In the genomic region with DNA sequence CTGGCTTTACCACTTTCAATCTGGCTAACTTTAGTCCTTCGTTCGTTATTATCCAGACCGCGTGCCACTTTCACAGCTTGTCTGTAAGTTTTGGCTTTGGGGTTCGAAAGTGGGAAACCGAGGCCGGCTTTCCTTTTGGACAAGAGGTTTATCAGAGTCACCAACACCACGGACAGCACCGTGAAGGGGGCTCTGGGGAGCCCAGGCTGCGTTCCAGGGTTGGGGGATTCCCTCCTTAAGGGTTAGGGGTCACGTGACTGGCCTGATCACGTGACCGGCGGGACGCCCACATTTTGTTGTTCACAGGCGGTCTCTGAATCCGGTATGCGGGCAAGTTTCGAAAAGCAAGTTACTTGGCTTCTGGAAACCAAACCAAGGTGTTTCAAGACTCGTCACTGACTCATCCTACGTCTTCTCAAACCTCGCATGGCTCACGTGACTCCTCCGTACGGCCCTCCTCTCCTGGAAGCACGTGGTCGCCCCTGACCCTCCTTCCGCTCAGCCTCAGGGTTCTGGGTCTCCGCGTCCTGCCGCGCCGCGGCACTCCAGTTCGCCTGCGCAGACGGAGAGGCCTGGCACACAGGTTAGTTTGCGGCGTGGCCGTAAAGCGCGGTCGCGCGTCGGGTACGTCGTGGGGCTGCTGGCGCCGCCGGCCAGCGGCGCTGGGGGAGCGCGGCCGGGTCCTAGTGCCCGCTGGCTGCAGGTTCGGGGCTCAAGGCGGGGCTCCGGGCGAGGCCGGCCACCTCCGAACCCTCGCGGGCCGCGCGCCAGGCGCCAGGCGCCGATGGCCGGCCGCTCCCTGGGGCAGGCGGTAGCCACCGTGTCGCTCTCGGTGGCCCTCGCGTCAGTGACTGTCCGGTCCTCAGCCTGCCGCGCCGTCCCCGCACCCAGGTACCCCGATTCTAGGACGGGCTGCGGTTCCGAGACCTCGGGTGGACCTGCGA, we compare ENCODE assay signal across 8 mouse cellular contexts. TPM values are rescaled to one million over a fixed set of nuclear protein-coding genes. Genes with fewer than 3 reads are reported as not detected.
A peak's percentile ranks its signal among the peaks of the same experiment; 100 is the strongest.
DNase-seq lines count a peak whose midpoint lies in the region; ATAC-seq and TF ChIP-seq lines count a peak whose summit lies in the region.

A gene (plus strand): TSS at position 51 of the 944 bp plus-strand sequence.

- peak within 1 kb of the TSS; percentile 70 for H3K4me2 ChIP-seq in embryonic facial prominence, embryonic 15.5 days (replicated peaks)
- H3K4me2 ChIP-seq in limb, embryonic 14.5 days (replicated peaks; ENCODE audit: low read depth, low read length, severe bottlenecking), result peak within 1 kb of the TSS; percentile 62
- peak within 1 kb of the TSS; percentile 61 for H3K4me2 ChIP-seq in midbrain, postnatal 0 days (ENCODE audit: low read depth, low read length, poor library complexity, severe bottlenecking)

- no peak for TF ChIP-seq CTCF in bone marrow, adult 2 months (IDR thresholded peaks at IDR 0.05; ENCODE audit: control insufficient read depth, insufficient read depth, low read length)
- peak; percentile 20; the same call in 1 of the 2 replicates for TF ChIP-seq CTCF in midbrain, postnatal 0 days (IDR thresholded peaks at IDR 0.05)

- H3K9ac ChIP-seq in embryonic facial prominence, embryonic 15.5 days, result peak within 1 kb of the TSS; percentile 92
- H3K9ac ChIP-seq in limb, embryonic 14.5 days (ENCODE audit: low read depth, low read length, severe bottlenecking), result peak within 1 kb of the TSS; percentile 83
- H3K9ac ChIP-seq in midbrain, postnatal 0 days (replicated peaks; ENCODE audit: low read length, poor library complexity, severe bottlenecking), result peak within 1 kb of the TSS; percentile 84

- 4% methylated on average over 87 of the region's 90 CpGs for WGBS in bone marrow, adult 2 months
- WGBS in embryonic facial prominence, embryonic 15.5 days, result 4% methylated on average over 90 of the region's 90 CpGs
- WGBS in limb, embryonic 14.5 days, result 5% methylated on average over 79 of the region's 90 CpGs
- WGBS in midbrain, postnatal 0 days, result 5% methylated on average over 86 of the region's 90 CpGs

- DNase-seq in 416B (ENCODE audit: low read depth), result peak; percentile 99
- DNase-seq in heart, adult 8-10 months (ENCODE audit: low spot score), result peak; percentile 96
- DNase-seq in kidney, adult 9 months, result peak; percentile 98
- peak; percentile 94 for DNase-seq in limb, embryonic 14.5 days (ENCODE audit: low spot score)
- peak; percentile 98 for DNase-seq in midbrain, postnatal 0 days (ENCODE audit: low spot score)
- DNase-seq in spleen, postnatal 14 days (ENCODE audit: low spot score in 2 of 2), result peak; percentile 91 to 94

- H3K4me3 ChIP-seq in bone marrow, adult 2 months (replicated peaks; ENCODE audit: control insufficient read depth, low read depth, low read length), result peak within 1 kb of the TSS; percentile 82
- H3K4me3 ChIP-seq in embryonic facial prominence, embryonic 15.5 days (replicated peaks), result peak within 1 kb of the TSS; percentile 75
- peak within 1 kb of the TSS; percentile 72 for H3K4me3 ChIP-seq in limb, embryonic 14.5 days (replicated peaks; ENCODE audit: low read length)
- peak within 1 kb of the TSS; percentile 82 for H3K4me3 ChIP-seq in midbrain, postnatal 0 days (ENCODE audit: low read depth, low read length)

- no peaks in the 10 kb centered on the region; the same call in 1 of the 2 replicates for H3K4me1 ChIP-seq in bone marrow, adult 2 months (ENCODE audit: control insufficient read depth, insufficient read depth, low read length)
- H3K4me1 ChIP-seq in embryonic facial prominence, embryonic 15.5 days, result peaks cover 15% of the 10 kb centered on the region
- H3K4me1 ChIP-seq in limb, embryonic 14.5 days (ENCODE audit: control insufficient read depth, insufficient read depth, low read length), result peaks cover 15% of the 10 kb centered on the region
- peaks cover 4% of the 10 kb centered on the region; the same call in 1 of the 2 replicates for H3K4me1 ChIP-seq in midbrain, postnatal 0 days (ENCODE audit: insufficient read depth, low read length)

- no peaks in the 10 kb centered on the region for H3K9me3 ChIP-seq in embryonic facial prominence, embryonic 15.5 days (replicated peaks)
- H3K9me3 ChIP-seq in limb, embryonic 14.5 days (ENCODE audit: control insufficient read depth, low read length), result no peaks in the 10 kb centered on the region
- no peaks in the 10 kb centered on the region for H3K9me3 ChIP-seq in midbrain, postnatal 0 days (ENCODE audit: low read length)

- peak within 1 kb of the TSS; percentile 88 for H3K27ac ChIP-seq in bone marrow, adult 2 months (ENCODE audit: control insufficient read depth, insufficient read depth, low read depth, low read length, poor library complexity)
- H3K27ac ChIP-seq in embryonic facial prominence, embryonic 15.5 days (replicated peaks), result peak within 1 kb of the TSS; percentile 87
- H3K27ac ChIP-seq in limb, embryonic 14.5 days (replicated peaks; ENCODE audit: low read depth, low read length), result peak within 1 kb of the TSS; percentile 70
- H3K27ac ChIP-seq in midbrain, postnatal 0 days (ENCODE audit: low read depth, low read length), result peak within 1 kb of the TSS; percentile 76

- peaks cover 12% of the 10 kb centered on the region for H3K36me3 ChIP-seq in embryonic facial prominence, embryonic 15.5 days
- H3K36me3 ChIP-seq in limb, embryonic 14.5 days (ENCODE audit: control insufficient read depth, insufficient read depth, low read length), result peaks cover 11% of the 10 kb centered on the region
- peaks cover 6% of the 10 kb centered on the region; the same call in 1 of the 2 replicates for H3K36me3 ChIP-seq in midbrain, postnatal 0 days (ENCODE audit: insufficient read depth, low read length)

- peak; percentile 66; the same call in 1 of the 2 replicates for TF ChIP-seq POLR2A in bone marrow, adult 2 months (IDR thresholded peaks at IDR 0.05; ENCODE audit: borderline replicate concordance, control insufficient read depth, low read depth, low read length)
- no peak; the same call in 1 of the 2 replicates for TF ChIP-seq POLR2A in limb, embryonic 14.5 days (IDR thresholded peaks at IDR 0.05; ENCODE audit: borderline replicate concordance, extremely low read depth, insufficient read depth, insufficient read length)

- ATAC-seq in embryonic facial prominence, embryonic 15.5 days (ENCODE audit: insufficient number of reproducible peaks, low FRiP score, low TSS enrichment, low read depth), result peak; percentile 98
- peak; percentile 98 for ATAC-seq in limb, embryonic 14.5 days (ENCODE audit: low FRiP score, low read depth)
- ATAC-seq in midbrain, postnatal 0 days (ENCODE audit: low FRiP score), result peak; percentile 98

- no peaks in the 10 kb centered on the region for H3K27me3 ChIP-seq in embryonic facial prominence, embryonic 15.5 days
- no peaks in the 10 kb centered on the region for H3K27me3 ChIP-seq in limb, embryonic 14.5 days (ENCODE audit: control insufficient read depth, insufficient read depth, low read length)
- H3K27me3 ChIP-seq in midbrain, postnatal 0 days (ENCODE audit: insufficient read depth, low read length), result no peaks in the 10 kb centered on the region

RNA-seq across cellular contexts. Expression of the gene that starts here (rescaled TPM):
- polyA plus RNA-seq in bone marrow, adult 2 months (2011; ENCODE audit: insufficient read depth, insufficient read length, low replicate concordance, missing spikeins), result 32.5 and 34.8 TPM in 2 replicates
- 58.9 and 62.7 TPM in 2 replicates for polyA plus RNA-seq in embryonic facial prominence, embryonic 15.5 days (2015; fragmentation: Nextera tagmentation; extraction: Ambion mirVana)
- total RNA-seq in heart, adult 8-10 months (2022), result 10 to 100 TPM; 53.8 to 58.9 (median 56.7) TPM
- polyA plus RNA-seq in limb, embryonic 14.5 days (2012; rRNA removed), result 42.8 and 48.0 TPM in 2 replicates
- polyA plus RNA-seq in limb, embryonic 14.5 days (2014; fragmentation: Nextera tagmentation; extraction: Ambion mirVana), result 58.6 and 59.9 TPM in 2 replicates
- total RNA-seq in midbrain, postnatal 0 days (2014; rRNA removed), result 48.8 and 48.9 TPM in 2 replicates
- polyA plus RNA-seq in midbrain, postnatal 0 days (2015; fragmentation: Nextera tagmentation; extraction: Ambion mirVana), result 70.4 and 72.5 TPM in 2 replicates

Comparison
In these comparisons a context has a peak if more than half of its experiments do, and no peak if none do; other contexts are left out.
1. Peak in every context shown above with its lines: DNase-seq, ATAC-seq, H3K4me3 ChIP-seq and H3K27ac ChIP-seq.